8 mouse cellular contexts compared by ENCODE assay signal in the genomic region with DNA sequence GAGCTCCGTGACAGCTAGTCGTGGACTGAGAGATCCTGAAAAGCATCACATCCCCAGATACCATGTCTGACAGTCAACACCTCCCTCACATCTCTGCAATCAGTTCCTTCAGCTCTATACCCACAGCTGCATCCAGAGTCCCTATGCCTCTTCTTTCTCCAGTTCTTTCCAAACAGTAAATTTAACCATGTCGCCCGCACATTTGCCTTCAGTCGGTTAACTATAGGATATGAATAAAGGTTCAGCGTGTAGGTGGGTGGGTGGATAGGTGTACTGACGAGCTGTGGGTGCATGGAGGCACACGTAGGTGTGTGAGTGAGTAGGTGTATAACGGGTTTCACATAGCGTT. TPM values are rescaled to one million over a fixed set of nuclear protein-coding genes. Genes with fewer than 3 reads are reported as not detected.
A peak's percentile ranks its signal among the peaks of the same experiment; 100 is the strongest.
DNase-seq lines count a peak whose midpoint lies in the region; ATAC-seq and TF ChIP-seq lines count a peak whose summit lies in the region.

No protein-coding gene starts in this region.

- H3K36me3 ChIP-seq in kidney, embryonic 15.5 days = no peaks in the 10 kb centered on the region
- no peaks in the 10 kb centered on the region for H3K36me3 ChIP-seq in hindbrain, postnatal 0 days (ENCODE audit: insufficient read depth, low read length)
- H3K36me3 ChIP-seq in midbrain, embryonic 16.5 days (ENCODE audit: control insufficient read depth, insufficient read depth, low read length) = no peaks in the 10 kb centered on the region

- no peak for TF ChIP-seq CTCF in hindbrain, postnatal 0 days (IDR thresholded peaks at IDR 0.05; ENCODE audit: low read depth)

- H3K4me3 ChIP-seq in kidney, embryonic 15.5 days (replicated peaks) = peak overlapping the region; percentile 80
- H3K4me3 ChIP-seq in brown adipose tissue, adult 24 weeks (ENCODE audit: insufficient read depth, low read depth, low read length) = peak overlapping the region; percentile 90
- peak overlapping the region; percentile 61; the same call in 1 of the 2 replicates for H3K4me3 ChIP-seq in hindbrain, postnatal 0 days (ENCODE audit: low read length)
- peak overlapping the region; percentile 66 for H3K4me3 ChIP-seq in midbrain, embryonic 16.5 days (ENCODE audit: low read depth, low read length)

- WGBS in kidney, embryonic 15.5 days = 75% methylated on average over 10 of the region's 10 CpGs
- 77% methylated on average over 10 of the region's 10 CpGs for WGBS in hindbrain, postnatal 0 days
- WGBS in midbrain, embryonic 16.5 days = 76% methylated on average over 10 of the region's 10 CpGs

- H3K4me2 ChIP-seq in kidney, embryonic 15.5 days = peak overlapping the region; percentile 78
- H3K4me2 ChIP-seq in hindbrain, postnatal 0 days (ENCODE audit: low read depth, low read length) = peak overlapping the region; percentile 80
- peak overlapping the region; percentile 87 for H3K4me2 ChIP-seq in midbrain, embryonic 16.5 days (ENCODE audit: low read length)

- ATAC-seq in kidney, embryonic 15.5 days (replicated peaks; ENCODE audit: low FRiP score) = no peak
- ATAC-seq in hindbrain, postnatal 0 days = no peak
- peak; percentile 40 for ATAC-seq in midbrain, embryonic 16.5 days
- no peak for ATAC-seq in cerebellum, adult (ENCODE audit: insufficient number of reproducible peaks, low FRiP score, low TSS enrichment)

- H3K27me3 ChIP-seq in kidney, embryonic 15.5 days = peaks cover 6% of the 10 kb centered on the region; the same call in 1 of the 2 replicates
- H3K27me3 ChIP-seq in hindbrain, postnatal 0 days (ENCODE audit: insufficient read depth, low read length) = no peaks in the 10 kb centered on the region
- H3K27me3 ChIP-seq in midbrain, embryonic 16.5 days (ENCODE audit: control insufficient read depth, insufficient read depth, low read depth, low read length) = no peaks in the 10 kb centered on the region

- H3K9me3 ChIP-seq in kidney, embryonic 15.5 days (replicated peaks) = no peaks in the 10 kb centered on the region
- no peaks in the 10 kb centered on the region for H3K9me3 ChIP-seq in hindbrain, postnatal 0 days (ENCODE audit: low read length)
- H3K9me3 ChIP-seq in midbrain, embryonic 16.5 days (replicated peaks; ENCODE audit: control insufficient read depth, low read length, poor library complexity, severe bottlenecking) = no peaks in the 10 kb centered on the region

- DNase-seq in kidney, adult 18-20 months = no peak
- DNase-seq in hindbrain, postnatal 0 days (ENCODE audit: low spot score) = no peak
- DNase-seq in gastrocnemius, postnatal 14 days = no peak
- DNase-seq in embryo, embryonic 10 days (ENCODE audit: low spot score) = no peak

- H3K9ac ChIP-seq in kidney, embryonic 15.5 days = peak overlapping the region; percentile 91; the same call in 1 of the 2 replicates
- H3K9ac ChIP-seq in hindbrain, postnatal 0 days (replicated peaks; ENCODE audit: low read length) = peak overlapping the region; percentile 84
- H3K9ac ChIP-seq in midbrain, embryonic 16.5 days (ENCODE audit: low read depth, low read length) = peak overlapping the region; percentile 91

- peaks cover 16% of the 10 kb centered on the region for H3K4me1 ChIP-seq in kidney, embryonic 15.5 days
- peaks cover 9% of the 10 kb centered on the region; the same call in 1 of the 2 replicates for H3K4me1 ChIP-seq in brown adipose tissue, adult 24 weeks (ENCODE audit: control insufficient read depth, insufficient read depth, insufficient read length, low read length)
- 0 out of 2 replicates have a peak, but pooled peaks cover 9% of the 10 kb centered on the region for H3K4me1 ChIP-seq in hindbrain, postnatal 0 days (ENCODE audit: insufficient read depth, low read length)
- H3K4me1 ChIP-seq in midbrain, embryonic 16.5 days (ENCODE audit: control insufficient read depth, insufficient read depth, low read length) = peaks cover 13% of the 10 kb centered on the region

- intact Hi-C loops in gastrocnemius, postnatal 14 days (cut with DNase I; ENCODE audit: low total_unique reads) = no loop called here

- peak overlapping the region; percentile 89; the same call in 1 of the 2 replicates for H3K27ac ChIP-seq in kidney, embryonic 15.5 days
- no peak overlapping the region for H3K27ac ChIP-seq in brown adipose tissue, adult 24 weeks (replicated peaks; ENCODE audit: low read depth, low read length)
- H3K27ac ChIP-seq in hindbrain, postnatal 0 days = peak overlapping the region; percentile 88
- peak overlapping the region; percentile 95 for H3K27ac ChIP-seq in midbrain, embryonic 16.5 days (ENCODE audit: low read length)

RNA-seq across cellular contexts. Expression of a gene that starts 15.5 kb away (rescaled TPM):
- polyA plus RNA-seq in kidney, embryonic 15.5 days (2015; fragmentation: Nextera tagmentation; extraction: Ambion mirVana) = 4.0 and 4.6 TPM in 2 replicates
- polyA plus RNA-seq in brown adipose tissue, adult 24 weeks (2012; ENCODE audit: insufficient read depth, insufficient read length, missing spikeins) = 0.58 and 0.75 TPM in 2 replicates
- 3.3 and 12.1 TPM in 2 replicates for total RNA-seq in hindbrain, postnatal 0 days (2014; rRNA removed)
- 2.2 and 3.7 TPM in 2 replicates for polyA plus RNA-seq in hindbrain, postnatal 0 days (2015; fragmentation: Nextera tagmentation; extraction: Ambion mirVana)
- 0.73 and 1.2 TPM in 2 replicates for polyA plus RNA-seq in midbrain, embryonic 16.5 days (2015; fragmentation: Nextera tagmentation; extraction: Ambion mirVana)
- total RNA-seq in gastrocnemius, postnatal 14 days (2021) = 1 to 10 TPM; 1.3 to 2.1 TPM

RNA-seq across cellular contexts. Expression of a gene that starts 19.4 kb away (rescaled TPM):
- polyA plus RNA-seq in kidney, embryonic 15.5 days (2015; fragmentation: Nextera tagmentation; extraction: Ambion mirVana) = 53.7 and 56.7 TPM in 2 replicates
- 31.5 and 38.8 TPM in 2 replicates for polyA plus RNA-seq in brown adipose tissue, adult 24 weeks (2012; ENCODE audit: insufficient read depth, insufficient read length, missing spikeins)
- 179 and 197 TPM in 2 replicates for total RNA-seq in hindbrain, postnatal 0 days (2014; rRNA removed)
- polyA plus RNA-seq in hindbrain, postnatal 0 days (2015; fragmentation: Nextera tagmentation; extraction: Ambion mirVana) = 90.8 and 97.4 TPM in 2 replicates
- polyA plus RNA-seq in midbrain, embryonic 16.5 days (2015; fragmentation: Nextera tagmentation; extraction: Ambion mirVana) = 58.7 and 60.4 TPM in 2 replicates
- 10 to 100 TPM; 78.3 to 89.4 TPM for total RNA-seq in gastrocnemius, postnatal 14 days (2021)

RNA-seq across cellular contexts. Expression of a gene that starts 26.2 kb away (rescaled TPM):
- 15.8 and 16.6 TPM in 2 replicates for polyA plus RNA-seq in kidney, embryonic 15.5 days (2015; fragmentation: Nextera tagmentation; extraction: Ambion mirVana)
- 1.6 and 1.8 TPM in 2 replicates for polyA plus RNA-seq in brown adipose tissue, adult 24 weeks (2012; ENCODE audit: insufficient read depth, insufficient read length, missing spikeins)
- 118 and 123 TPM in 2 replicates for total RNA-seq in hindbrain, postnatal 0 days (2014; rRNA removed)
- polyA plus RNA-seq in hindbrain, postnatal 0 days (2015; fragmentation: Nextera tagmentation; extraction: Ambion mirVana) = 34.0 and 39.0 TPM in 2 replicates
- 36.0 and 39.4 TPM in 2 replicates for polyA plus RNA-seq in midbrain, embryonic 16.5 days (2015; fragmentation: Nextera tagmentation; extraction: Ambion mirVana)
- total RNA-seq in gastrocnemius, postnatal 14 days (2021) = 10 to 100 TPM; 10.9 to 14.4 TPM

RNA-seq across cellular contexts. Expression of a gene that starts 49.6 kb away (rescaled TPM):
- 255 and 266 TPM in 2 replicates for polyA plus RNA-seq in kidney, embryonic 15.5 days (2015; fragmentation: Nextera tagmentation; extraction: Ambion mirVana)
- polyA plus RNA-seq in brown adipose tissue, adult 24 weeks (2012; ENCODE audit: insufficient read depth, insufficient read length, missing spikeins) = 36.7 and 42.7 TPM in 2 replicates
- total RNA-seq in hindbrain, postnatal 0 days (2014; rRNA removed) = 24.1 and 34.8 TPM in 2 replicates
- 59.3 and 62.2 TPM in 2 replicates for polyA plus RNA-seq in hindbrain, postnatal 0 days (2015; fragmentation: Nextera tagmentation; extraction: Ambion mirVana)
- 41.7 and 44.1 TPM in 2 replicates for polyA plus RNA-seq in midbrain, embryonic 16.5 days (2015; fragmentation: Nextera tagmentation; extraction: Ambion mirVana)
- total RNA-seq in gastrocnemius, postnatal 14 days (2021) = 10 to 100 TPM; 16.9 to 18.7 TPM
